Mouse (Mus musculus) brain, embryonic 18.5 days (tissue): ENCODE data around the gene Spc24.

Experiments
- DNase-seq: peaks from one replicate; pipeline ENCODE4 v3.0.0-alpha.2; 2012; ENCODE audit warnings: low read depth, low spot score

Spc24 gene

GRCm38 (mm10) chr9:21715298-21715697 lies 44.8 kb downstream of the Spc24 start:
- DNase-seq = no peak

- DNase-seq = no peak
These were observed 50.8 kb downstream of the Spc24 start for GRCm38 (mm10) chr9:21709340-21709739.

GRCm38 (mm10) chr9:21706586-21707265 lies 53.4 kb downstream of the Spc24 start:
- no peak for DNase-seq

GRCm38 (mm10) chr9:21706085-21706484 lies 54.0 kb downstream of the Spc24 start:
- DNase-seq = no peak
